Mouse (Mus musculus) intestine, postnatal 0 days (tissue): Measurements from ENCODE around the gene Entpd8. TPM values are rescaled to one million over a fixed set of nuclear protein-coding genes. Genes with fewer than 3 reads are reported as not detected.
A peak's percentile ranks its signal among the peaks of the same experiment; 100 is the strongest.

Source experiments
- ATAC-seq: fragments of 200-750 bp; cut with Nextera tagmentation; 2 replicates; pipeline ENCODE4 v1.8.0; 2017; ENCODE audit warnings: mild to moderate bottlenecking, moderate TSS enrichment, moderate library complexity
- H3K27ac ChIP-seq: fragments of 300-500 bp; sonication (generic); 2 replicates; pipeline ENCODE4 v1.5.1; 2014; ENCODE audit warnings: mild to moderate bottlenecking, low read depth, low read length, moderate library complexity
- H3K27me3 ChIP-seq: fragments of 300-500 bp; sonication (generic); replicated peaks from 2 replicates; pipeline ENCODE4 v1.6.1; 2014; ENCODE audit warnings: low read length, mixed read lengths; ENCODE audit not compliant: control insufficient read depth, insufficient read depth
- H3K36me3 ChIP-seq: fragments of 300-500 bp; sonication (generic); 2 replicates; pipeline ENCODE4 v1.6.1; 2014; ENCODE audit warnings: mild to moderate bottlenecking, moderate library complexity; ENCODE audit not compliant: control insufficient read depth, insufficient read depth
- H3K4me1 ChIP-seq: fragments of 300-500 bp; sonication (generic); replicated peaks from 2 replicates; pipeline ENCODE4 v1.6.1; 2014; ENCODE audit warnings: antibody characterized with exemption, low read length, mixed read lengths; ENCODE audit not compliant: control insufficient read depth, insufficient read depth
- H3K4me2 ChIP-seq: fragments of 300-500 bp; sonication (generic); replicated peaks from 2 replicates; pipeline ENCODE4 v1.6.1; 2014; ENCODE audit warnings: low read depth, mild to moderate bottlenecking, moderate library complexity
- H3K4me3 ChIP-seq: fragments of 300-500 bp; sonication (generic); 2 replicates; pipeline ENCODE4 v1.5.1; 2014; ENCODE audit warnings: low read depth, low read length
- H3K9ac ChIP-seq: fragments of 300-500 bp; sonication (generic); 2 replicates; pipeline ENCODE4 v1.6.1; 2014; ENCODE audit warnings: mild to moderate bottlenecking, low read depth, low read length
- H3K9me3 ChIP-seq: fragments of 300-500 bp; sonication (generic); 2 replicates; pipeline ENCODE4 v1.6.1; 2016; ENCODE audit warnings: mixed run types; ENCODE audit not compliant: control insufficient read depth
- CTCF ChIP-seq: sonication (generic); IDR thresholded peaks from 2 replicates; pipeline ENCODE4 v1.5.1; 2016; ENCODE audit warnings: low read depth, mild to moderate bottlenecking, control low read depth, antibody characterized with exemption, moderate library complexity
- WGBS: fragments of 180-500 bp; shearing (Covaris S2); extraction: QIAGEN DNeasy Blood & Tissue Kit; methylation state at CpG from one replicate; pipeline ENCODE4 v1.1.7; 2014; 5-methylcytosine and 5-hydroxymethylcytosine counted together
- polyA plus RNA-seq: library from polyadenylated mRNA; unstranded; fragments of >200 nt; fragmentation: Nextera tagmentation; extraction: Ambion mirVana; gene quantifications from 2 replicates; pipeline ENCODE4 v1.2.1, GENCODE M21; 2015

The Entpd8 gene
- polyA plus RNA-seq, 1 experiment from 2014 or later = 25.9 TPM

GRCm38 (mm10) chr2:25111184-25111791, 31.2 kb downstream of the Entpd8 start:
- H3K27me3 ChIP-seq = no peaks in the 10 kb centered on the region
- H3K4me3 ChIP-seq = no peak overlapping the region
- H3K9ac ChIP-seq = no peak overlapping the region
- 42% methylated on average over 9 of the region's 9 CpGs for WGBS
- H3K4me2 ChIP-seq = no peak overlapping the region
- no peak for TF ChIP-seq CTCF
- no peaks in the 10 kb centered on the region for H3K9me3 ChIP-seq
- H3K36me3 ChIP-seq = no peaks in the 10 kb centered on the region
- ATAC-seq = peak; percentile 53
- no peaks in the 10 kb centered on the region for H3K4me1 ChIP-seq
- H3K27ac ChIP-seq = peak overlapping the region; percentile 57; the same call in 1 of the 2 replicates

GRCm38 (mm10) chr2:25114308-25114707, 34.2 kb downstream of the Entpd8 start:
- Histone ChIP-seq H3K4me1 (no peaks in the 10 kb centered on the region), H3K4me3 (no peak overlapping the region), H3K27me3 (no peaks in the 10 kb centered on the region), H3K27ac (no peak overlapping the region), H3K9ac (no peak overlapping the region), H3K36me3 (no peaks in the 10 kb centered on the region), H3K4me2 (no peak overlapping the region), H3K9me3 (no peaks in the 10 kb centered on the region)
- no peak for TF ChIP-seq CTCF
- no peak for ATAC-seq
- 82% methylated on average over 2 of the region's 2 CpGs for WGBS

GRCm38 (mm10) chr2:25115442-25115841, 35.3 kb downstream of the Entpd8 start:
- Histone ChIP-seq H3K36me3 (no peaks in the 10 kb centered on the region), H3K9ac (no peak overlapping the region), H3K4me1 (no peaks in the 10 kb centered on the region), H3K27ac (no peak overlapping the region), H3K4me2 (no peak overlapping the region), H3K9me3 (no peaks in the 10 kb centered on the region), H3K27me3 (no peaks in the 10 kb centered on the region), H3K4me3 (no peak overlapping the region)
- TF ChIP-seq CTCF = no peak
- WGBS = 75% methylated on average over 2 of the region's 2 CpGs
- ATAC-seq = no peak

GRCm38 (mm10) chr2:25120963-25121362, 40.9 kb downstream of the Entpd8 start:
- H3K4me1 ChIP-seq = no peaks in the 10 kb centered on the region
- H3K27me3 ChIP-seq = no peaks in the 10 kb centered on the region
- no peak overlapping the region for H3K4me3 ChIP-seq
- no peak overlapping the region for H3K27ac ChIP-seq
- no peak overlapping the region for H3K4me2 ChIP-seq
- no peaks in the 10 kb centered on the region for H3K9me3 ChIP-seq
- ATAC-seq = no peak
- no peaks in the 10 kb centered on the region for H3K36me3 ChIP-seq
- H3K9ac ChIP-seq = no peak overlapping the region
- TF ChIP-seq CTCF = no peak
- WGBS = 71% methylated on average over 7 of the region's 7 CpGs

GRCm38 (mm10) chr2:25122666-25123065, 42.6 kb downstream of the Entpd8 start:
- 74% methylated on average over 2 of the region's 2 CpGs for WGBS
- Histone ChIP-seq H3K4me1 (0 out of 2 replicates have a peak, but pooled peaks cover 2% of the 10 kb centered on the region), H3K27me3 (no peaks in the 10 kb centered on the region), H3K4me3 (no peak overlapping the region), H3K36me3 (no peaks in the 10 kb centered on the region), H3K4me2 (no peak overlapping the region), H3K9me3 (no peaks in the 10 kb centered on the region), H3K27ac (no peak overlapping the region), H3K9ac (no peak overlapping the region)
- ATAC-seq = no peak
- TF ChIP-seq CTCF = no peak

- no peak overlapping the region for H3K4me3 ChIP-seq
- H3K4me1 ChIP-seq = 0 out of 2 replicates have a peak, but pooled peaks cover 2% of the 10 kb centered on the region
- H3K4me2 ChIP-seq = no peak overlapping the region
- H3K27me3 ChIP-seq = no peaks in the 10 kb centered on the region
- TF ChIP-seq CTCF = no peak
- no peaks in the 10 kb centered on the region for H3K36me3 ChIP-seq
- no peak for ATAC-seq
- no peak overlapping the region for H3K27ac ChIP-seq
- H3K9me3 ChIP-seq = no peaks in the 10 kb centered on the region
- no peak overlapping the region for H3K9ac ChIP-seq
- 47% methylated on average over 5 of the region's 5 CpGs for WGBS
Measured at GRCm38 (mm10) chr2:25123527-25123926, 43.4 kb downstream of the Entpd8 start.
